Mouse (Mus musculus): ENCODE measurements around the gene Srp68.

GRCm38 (mm10) chr11:116237742-116238395 lies 36.1 kb downstream of the Srp68 start, which contains the start of gene Evpl:
- no peak for TF ChIP-seq POLR2A (IDR thresholded peaks at IDR 0.05; ENCODE audit: control insufficient read depth, low read depth, low read length)
- no peak for TF ChIP-seq CTCF (IDR thresholded peaks at IDR 0.05; ENCODE audit: control insufficient read depth, insufficient read depth, insufficient replicate concordance, low read depth, low read length)

Measured in testis, adult 2 months (tissue).